Mouse (Mus musculus) v-Abl transformed pro-B cells (cell line): ENCODE data around the gene Pgpep1.

Source experiments
- in situ Hi-C, 2 experiments: fragments of 400-800 bp; cut with MboI; formaldehyde crosslinking; loops; one replicate each; pipeline ENCODE4 v1.15.1; 2025; ENCODE audit not compliant: unreplicated experiment in 2 of 2

The Pgpep1 gene

GRCm38 (mm10) chr8:70660273-70660725, at the start of gene Pgpep1:
Gene Pgpep1, minus strand, starts transcription at chr8:70660388.
- in situ Hi-C loops, result no loop called here

- in situ Hi-C loops, result loop anchor here (5.0 to 25.0 kb wide), 5 partner anchors 37 to 678 kb away; partner anchors contain the start of genes Lsm4 (in 2 of the 2), Babam1 (in 1 of the 2), Gdf15 (in 1 of the 2) and Nr2f6 (in 1 of the 2)
These were observed 49.6 kb upstream of the Pgpep1 start for GRCm38 (mm10) chr8:70709794-70710193.

- in situ Hi-C loops, result loop anchor here in 1 of 2 experiments (5.0 to 25.0 kb wide), 2 partner anchors 36 to 679 kb away; partner anchors contain the start of genes Babam1, Lsm4, Nr2f6 and Ushbp1
These were observed 48.1 kb upstream of the Pgpep1 start for GRCm38 (mm10) chr8:70708281-70708680.

- in situ Hi-C loops, result loop anchor here in 1 of 2 experiments (25.0 kb wide), 1 partner anchor 684 kb away; the partner anchor contains the start of genes Babam1, Nr2f6 and Ushbp1
These were observed 43.1 kb upstream of the Pgpep1 start, which contains the start of gene Iqcn for GRCm38 (mm10) chr8:70703287-70703686. Gene Iqcn, plus strand, starts transcription at chr8:70703457.

GRCm38 (mm10) chr8:70702842-70703182, 42.6 kb upstream of the Pgpep1 start:
- in situ Hi-C loops, result loop anchor here in 1 of 2 experiments (25.0 kb wide), 1 partner anchor 684 kb away; the partner anchor contains the start of genes Babam1, Nr2f6 and Ushbp1

GRCm38 (mm10) chr8:70701982-70702841, 42.0 kb upstream of the Pgpep1 start:
- in situ Hi-C loops, result loop anchor here in 1 of 2 experiments (25.0 kb wide), 1 partner anchor 685 kb away; the partner anchor contains the start of genes Babam1, Nr2f6 and Ushbp1

- in situ Hi-C loops, result loop anchor here in 1 of 2 experiments (25.0 kb wide), 1 partner anchor 686 kb away; the partner anchor contains the start of genes Babam1, Nr2f6 and Ushbp1
These were observed 41.1 kb upstream of the Pgpep1 start for GRCm38 (mm10) chr8:70701048-70701981.

- in situ Hi-C loops, result loop anchor here in 1 of 2 experiments (25.0 kb wide), 1 partner anchor 687 kb away; the partner anchor contains the start of genes Babam1, Nr2f6 and Ushbp1
These were observed 40.4 kb upstream of the Pgpep1 start for GRCm38 (mm10) chr8:70700555-70700922.

- in situ Hi-C loops, result loop anchor here in 1 of 2 experiments (25.0 kb wide), 1 partner anchor 687 kb away; the partner anchor contains the start of genes Babam1, Nr2f6 and Ushbp1
These were observed 39.8 kb upstream of the Pgpep1 start for GRCm38 (mm10) chr8:70699834-70700554.

- in situ Hi-C loops, result no loop called here
These were observed 39.1 kb upstream of the Pgpep1 start for GRCm38 (mm10) chr8:70699116-70699833.

GRCm38 (mm10) chr8:70698310-70699109, 38.3 kb upstream of the Pgpep1 start, which contains the start of gene Jund:
Gene Jund, plus strand, starts transcription at chr8:70698949.
- in situ Hi-C loops, result no loop called here

GRCm38 (mm10) chr8:70697366-70698250, 37.4 kb upstream of the Pgpep1 start:
- in situ Hi-C loops, result no loop called here

GRCm38 (mm10) chr8:70696946-70697345, 36.8 kb upstream of the Pgpep1 start:
- in situ Hi-C loops, result no loop called here

GRCm38 (mm10) chr8:70696019-70696885, 36.1 kb upstream of the Pgpep1 start:
- in situ Hi-C loops, result no loop called here

- in situ Hi-C loops, result no loop called here
These were observed 35.3 kb upstream of the Pgpep1 start for GRCm38 (mm10) chr8:70695318-70696018.
